Mouse (Mus musculus) thymus, adult 2 months (tissue): ENCODE results near the gene Skida1.

ENCODE experiments used
- CTCF ChIP-seq: fragments of 200-500 bp; IDR thresholded peaks from 2 replicates; pipeline ENCODE4 v1.5.1; 2012; ENCODE audit warnings: mild to moderate bottlenecking, control low read depth, low read length, moderate library complexity, borderline replicate concordance; ENCODE audit not compliant: control insufficient read depth, poor library complexity, insufficient read depth; ENCODE audit errors: extremely low read depth
- POLR2A ChIP-seq: fragments of 200-500 bp; IDR thresholded peaks from 2 replicates; pipeline ENCODE4 v1.6.1; 2012; ENCODE audit warnings: mild to moderate bottlenecking, low read length, control low read depth, moderate library complexity; ENCODE audit not compliant: control insufficient read depth, poor library complexity, insufficient read depth; ENCODE audit errors: extremely low read depth

GRCm38 (mm10) chr2:18058146-18058708, 9.4 kb upstream of the Skida1 start:
- TF ChIP-seq CTCF (no peak), POLR2A (no peak)
